Mouse (Mus musculus): Measurements from ENCODE around the gene Eps8. TPM values are rescaled to one million over a fixed set of nuclear protein-coding genes. Genes with fewer than 3 reads are reported as not detected.

Eps8 gene
- polyA plus RNA-seq, 1 experiment from 2014 or later: 31.7 TPM

- Histone ChIP-seq H3K4me2 (ENCODE audit: low read depth, low read length) (no peak overlapping the region), H3K4me3 (ENCODE audit: low read length) (no peak overlapping the region), H3K9me3 (ENCODE audit: control insufficient read depth, low read length) (no peaks in the 10 kb centered on the region; the same call in 1 of the 2 replicates), H3K27ac (ENCODE audit: low read length) (no peak overlapping the region), H3K36me3 (ENCODE audit: control insufficient read depth, insufficient read depth, low read length) (no peaks in the 10 kb centered on the region), H3K9ac (ENCODE audit: low read length) (no peak overlapping the region), H3K27me3 (ENCODE audit: control insufficient read depth, insufficient read depth, low read depth, low read length) (no peaks in the 10 kb centered on the region), H3K4me1 (replicated peaks; ENCODE audit: control insufficient read depth, insufficient read depth, low read length) (peaks cover 12% of the 10 kb centered on the region)
- ATAC-seq (ENCODE audit: low read depth): peak; percentile 91
- 38% methylated on average over 2 of the region's 2 CpGs for WGBS
Observed at GRCm38 (mm10) chr6:137612071-137612547, 42.6 kb downstream of the Eps8 start.

GRCm38 (mm10) chr6:137608160-137608930, 46.3 kb downstream of the Eps8 start:
- peaks cover 9% of the 10 kb centered on the region for H3K4me1 ChIP-seq (replicated peaks; ENCODE audit: control insufficient read depth, insufficient read depth, low read length)
- no peak overlapping the region for H3K4me2 ChIP-seq (ENCODE audit: low read depth, low read length)
- no peak for ATAC-seq (ENCODE audit: low read depth)
- H3K36me3 ChIP-seq (ENCODE audit: control insufficient read depth, insufficient read depth, low read length): no peaks in the 10 kb centered on the region
- 83% methylated on average over 17 of the region's 17 CpGs for WGBS
- H3K27ac ChIP-seq (ENCODE audit: low read length): no peak overlapping the region
- no peak overlapping the region for H3K9ac ChIP-seq (ENCODE audit: low read length)
- no peaks in the 10 kb centered on the region for H3K27me3 ChIP-seq (ENCODE audit: control insufficient read depth, insufficient read depth, low read depth, low read length)
- no peak overlapping the region for H3K4me3 ChIP-seq (ENCODE audit: low read length)
- no peaks in the 10 kb centered on the region; the same call in 1 of the 2 replicates for H3K9me3 ChIP-seq (ENCODE audit: control insufficient read depth, low read length)

- peaks cover 1% of the 10 kb centered on the region; the same call in 1 of the 2 replicates for H3K4me1 ChIP-seq (replicated peaks; ENCODE audit: control insufficient read depth, insufficient read depth, low read length)
- H3K27ac ChIP-seq (ENCODE audit: low read length): no peak overlapping the region
- ATAC-seq (ENCODE audit: low read depth): no peak
- H3K9me3 ChIP-seq (ENCODE audit: control insufficient read depth, low read length): no peaks in the 10 kb centered on the region; the same call in 1 of the 2 replicates
- no peak overlapping the region for H3K4me2 ChIP-seq (ENCODE audit: low read depth, low read length)
- H3K4me3 ChIP-seq (ENCODE audit: low read length): no peak overlapping the region
- WGBS: 72% methylated on average over 7 of the region's 7 CpGs
- H3K9ac ChIP-seq (ENCODE audit: low read length): no peak overlapping the region
- no peaks in the 10 kb centered on the region for H3K27me3 ChIP-seq (ENCODE audit: control insufficient read depth, insufficient read depth, low read depth, low read length)
- no peaks in the 10 kb centered on the region for H3K36me3 ChIP-seq (ENCODE audit: control insufficient read depth, insufficient read depth, low read length)
Observed at GRCm38 (mm10) chr6:137606541-137606940, 48.1 kb downstream of the Eps8 start.

GRCm38 (mm10) chr6:137604417-137605248, 50.0 kb downstream of the Eps8 start:
- H3K27ac ChIP-seq (ENCODE audit: low read length): no peak overlapping the region
- H3K27me3 ChIP-seq (ENCODE audit: control insufficient read depth, insufficient read depth, low read depth, low read length): no peaks in the 10 kb centered on the region

GRCm38 (mm10) chr6:137598306-137598705, 56.4 kb downstream of the Eps8 start:
- Histone ChIP-seq H3K27ac (ENCODE audit: low read length) (no peak overlapping the region), H3K9me3 (ENCODE audit: control insufficient read depth, low read length) (peaks cover 3% of the 10 kb centered on the region; the same call in 1 of the 2 replicates), H3K4me2 (ENCODE audit: low read depth, low read length) (no peak overlapping the region), H3K9ac (ENCODE audit: low read length) (no peak overlapping the region), H3K4me1 (replicated peaks; ENCODE audit: control insufficient read depth, insufficient read depth, low read length) (no peaks in the 10 kb centered on the region), H3K27me3 (ENCODE audit: control insufficient read depth, insufficient read depth, low read depth, low read length) (no peaks in the 10 kb centered on the region), H3K36me3 (ENCODE audit: control insufficient read depth, insufficient read depth, low read length) (no peaks in the 10 kb centered on the region), H3K4me3 (ENCODE audit: low read length) (no peak overlapping the region)
- 40% methylated on average over 7 of the region's 7 CpGs for WGBS
- ATAC-seq (ENCODE audit: low read depth): no peak

More at GRCm38 (mm10) chr6:137604417-137605248, 50.0 kb downstream of the Eps8 start:
- Histone ChIP-seq H3K9ac (ENCODE audit: low read length) (no peak overlapping the region), H3K4me1 (replicated peaks; ENCODE audit: control insufficient read depth, insufficient read depth, low read length) (no peaks in the 10 kb centered on the region), H3K9me3 (ENCODE audit: control insufficient read depth, low read length) (no peaks in the 10 kb centered on the region), H3K4me2 (ENCODE audit: low read depth, low read length) (no peak overlapping the region), H3K36me3 (ENCODE audit: control insufficient read depth, insufficient read depth, low read length) (no peaks in the 10 kb centered on the region), H3K4me3 (ENCODE audit: low read length) (no peak overlapping the region)
- no peak for ATAC-seq (ENCODE audit: low read depth)
- WGBS: 74% methylated on average over 4 of the region's 4 CpGs

GRCm38 (mm10) chr6:137597442-137598058, 57.1 kb downstream of the Eps8 start:
- no peak overlapping the region for H3K27ac ChIP-seq (ENCODE audit: low read length)
- 92% methylated on average over 8 of the region's 8 CpGs for WGBS

GRCm38 (mm10) chr6:137592582-137592981, 62.1 kb downstream of the Eps8 start:
- no peak for ATAC-seq (ENCODE audit: low read depth)
- 74% methylated on average over 10 of the region's 10 CpGs for WGBS
- Histone ChIP-seq H3K4me1 (replicated peaks; ENCODE audit: control insufficient read depth, insufficient read depth, low read length) (no peaks in the 10 kb centered on the region), H3K4me2 (ENCODE audit: low read depth, low read length) (no peak overlapping the region), H3K9me3 (ENCODE audit: control insufficient read depth, low read length) (peaks cover 3% of the 10 kb centered on the region; the same call in 1 of the 2 replicates), H3K27ac (ENCODE audit: low read length) (no peak overlapping the region), H3K4me3 (ENCODE audit: low read length) (no peak overlapping the region), H3K27me3 (ENCODE audit: control insufficient read depth, insufficient read depth, low read depth, low read length) (no peaks in the 10 kb centered on the region), H3K9ac (ENCODE audit: low read length) (no peak overlapping the region), H3K36me3 (ENCODE audit: control insufficient read depth, insufficient read depth, low read length) (no peaks in the 10 kb centered on the region)

More at GRCm38 (mm10) chr6:137597442-137598058, 57.1 kb downstream of the Eps8 start:
- no peak overlapping the region for H3K4me2 ChIP-seq (ENCODE audit: low read depth, low read length)
- H3K4me1 ChIP-seq (replicated peaks; ENCODE audit: control insufficient read depth, insufficient read depth, low read length): no peaks in the 10 kb centered on the region
- no peak for ATAC-seq (ENCODE audit: low read depth)
- no peaks in the 10 kb centered on the region for H3K27me3 ChIP-seq (ENCODE audit: control insufficient read depth, insufficient read depth, low read depth, low read length)
- H3K4me3 ChIP-seq (ENCODE audit: low read length): no peak overlapping the region
- H3K9me3 ChIP-seq (ENCODE audit: control insufficient read depth, low read length): peaks cover 3% of the 10 kb centered on the region; the same call in 1 of the 2 replicates
- no peaks in the 10 kb centered on the region for H3K36me3 ChIP-seq (ENCODE audit: control insufficient read depth, insufficient read depth, low read length)
- H3K9ac ChIP-seq (ENCODE audit: low read length): no peak overlapping the region

GRCm38 (mm10) chr6:137589245-137589618, 65.4 kb downstream of the Eps8 start:
- Histone ChIP-seq H3K4me1 (replicated peaks; ENCODE audit: control insufficient read depth, insufficient read depth, low read length) (no peaks in the 10 kb centered on the region), H3K27ac (ENCODE audit: low read length) (no peak overlapping the region), H3K27me3 (ENCODE audit: control insufficient read depth, insufficient read depth, low read depth, low read length) (no peaks in the 10 kb centered on the region), H3K4me2 (ENCODE audit: low read depth, low read length) (no peak overlapping the region), H3K36me3 (ENCODE audit: control insufficient read depth, insufficient read depth, low read length) (no peaks in the 10 kb centered on the region), H3K9ac (ENCODE audit: low read length) (no peak overlapping the region), H3K9me3 (ENCODE audit: control insufficient read depth, low read length) (no peaks in the 10 kb centered on the region), H3K4me3 (ENCODE audit: low read length) (no peak overlapping the region)
- WGBS: 56% methylated on average over 3 of the region's 3 CpGs
- no peak for ATAC-seq (ENCODE audit: low read depth)

Measured in lung, embryonic 16.5 days (tissue).